Mouse (Mus musculus): ENCODE data around the gene Ccdc146.

DNA sequence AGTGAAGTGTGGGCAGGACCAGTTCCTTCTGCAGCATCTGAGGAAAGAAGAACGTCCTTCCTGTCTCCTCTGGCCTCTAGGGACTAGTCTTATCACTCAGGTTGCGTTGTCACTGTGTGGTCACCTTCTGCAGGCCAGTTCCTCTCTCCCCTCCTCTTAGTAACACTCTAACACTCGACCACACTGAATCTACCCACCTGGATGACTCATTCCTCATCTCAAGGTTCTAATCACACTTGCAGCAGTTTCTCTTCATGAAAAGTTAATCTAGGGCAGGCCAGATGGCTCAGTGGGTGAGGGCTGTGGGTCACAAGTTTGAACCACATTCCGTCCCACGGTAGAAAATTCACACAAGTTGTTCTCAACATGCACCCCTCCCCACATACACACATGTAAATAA, 175.6 kb downstream of the Ccdc146 start:
- TF ChIP-seq CTCF (IDR thresholded peaks at IDR 0.05; ENCODE audit: low read depth) (no peak), EP300 (IDR thresholded peaks at IDR 0.05; ENCODE audit: low read depth) (no peak)

Measured in liver, postnatal 0 days (tissue).